Mouse (Mus musculus) heart, embryonic 10.5 days (tissue): Measurements from ENCODE around the gene Olfr666. TPM values are rescaled to one million over a fixed set of nuclear protein-coding genes. Genes with fewer than 3 reads are reported as not detected.
"Not testable (repeated sequence)": the region's sequence is repeated elsewhere in the genome, so short reads cannot be mapped to it uniquely, and the experiment has no call there.

Experiments
- DNase-seq: peaks from one replicate; pipeline ENCODE4 v3.0.0-alpha.2; 2017; ENCODE audit warnings: low spot score
- H3K27ac ChIP-seq: fragments of 300-500 bp; sonication (generic); 2 replicates; pipeline ENCODE4 v1.5.1; 2016; ENCODE audit warnings: mild to moderate bottlenecking
- H3K27me3 ChIP-seq: fragments of 300-500 bp; sonication (generic); 2 replicates; pipeline ENCODE4 v1.6.1; 2016; ENCODE audit warnings: mild to moderate bottlenecking; ENCODE audit not compliant: poor library complexity, insufficient read depth, severe bottlenecking
- H3K36me3 ChIP-seq: fragments of 300-500 bp; sonication (generic); 2 replicates; pipeline ENCODE4 v1.6.1; 2016; ENCODE audit warnings: mild to moderate bottlenecking, moderate library complexity
- H3K4me1 ChIP-seq: fragments of 300-500 bp; sonication (generic); 2 replicates; pipeline ENCODE4 v1.6.1; 2016; ENCODE audit warnings: mild to moderate bottlenecking
- H3K4me3 ChIP-seq: fragments of 300-500 bp; sonication (generic); 2 replicates; pipeline ENCODE4 v1.5.1; 2016; ENCODE audit warnings: mild to moderate bottlenecking, moderate library complexity
- H3K9me3 ChIP-seq: fragments of 300-500 bp; sonication (generic); 2 replicates; pipeline ENCODE4 v1.6.1; 2016; ENCODE audit warnings: mild to moderate bottlenecking, moderate library complexity
- WGBS: fragments of 180-500 bp; shearing (Covaris S2); methylation state at CpG from one replicate; pipeline ENCODE4 v1.1.7; 2016; 5-methylcytosine and 5-hydroxymethylcytosine counted together
- polyA plus RNA-seq: library from polyadenylated mRNA; unstranded; fragments of >200 nt; fragmentation: Nextera tagmentation; extraction: Ambion mirVana; gene quantifications from 2 replicates; pipeline ENCODE4 v1.2.1, GENCODE M21; 2016

Gene Olfr666
- not detected in 2 replicates for polyA plus RNA-seq

DNA sequence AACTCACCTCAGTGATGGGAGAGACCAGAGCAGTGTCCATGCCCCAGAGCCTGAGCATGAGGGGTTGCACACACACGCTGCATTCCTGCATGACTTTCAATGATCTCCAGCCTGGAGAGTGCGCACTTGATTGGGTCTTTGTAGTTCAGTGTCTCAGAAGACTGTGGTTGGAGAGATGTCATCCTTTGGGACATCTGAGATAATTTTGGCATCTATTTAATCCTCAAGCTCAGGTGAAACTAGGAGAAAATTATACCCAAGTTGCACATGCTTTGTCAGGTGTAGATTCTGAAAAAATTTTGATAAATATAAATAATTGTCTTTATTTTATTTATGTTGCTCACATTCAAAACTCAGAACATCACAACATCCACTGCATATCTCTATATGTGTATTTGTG lies at the start of gene Olfr666:
Gene Olfr666 (minus strand): TSS at position 101 of the 400 bp plus-strand sequence.
- Histone ChIP-seq H3K27me3 (no peaks in the 10 kb centered on the region), H3K9me3 (no peaks in the 10 kb centered on the region), H3K27ac (no peak within 1 kb of the TSS), H3K4me1 (no peaks in the 10 kb centered on the region), H3K4me3 (no peak within 1 kb of the TSS), H3K36me3 (no peaks in the 10 kb centered on the region)
- DNase-seq: no peak
- WGBS: 80% methylated on average over 2 of the region's 2 CpGs

DNA sequence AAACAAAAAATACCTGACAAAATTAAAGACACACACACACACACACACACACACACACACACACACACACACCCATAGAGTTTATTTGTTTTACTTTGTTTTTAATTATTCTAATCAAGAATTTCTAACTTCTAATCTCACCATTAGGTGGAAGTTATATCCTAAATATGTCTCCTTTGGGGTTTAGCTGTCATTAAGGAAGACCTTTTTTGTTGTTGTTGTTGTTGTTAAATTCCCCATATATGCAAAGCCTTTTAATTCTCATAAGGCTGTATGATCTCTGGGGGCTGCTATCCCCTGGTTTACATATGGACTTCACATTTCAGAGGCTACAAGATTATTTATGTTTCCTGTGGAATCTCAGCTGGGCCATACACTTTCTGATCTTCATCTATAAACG lies 38.2 kb upstream of the Olfr666 start, which contains the start of gene Olfr669:
Gene Olfr669 (plus strand): TSS at position 301 of the 400 bp plus-strand sequence.
- DNase-seq: no peak
- no peaks in the 10 kb centered on the region for H3K36me3 ChIP-seq
- no peaks in the 10 kb centered on the region for H3K9me3 ChIP-seq
- H3K27ac ChIP-seq: no peak within 1 kb of the TSS
- 88% methylated on average over 1 of the region's 1 CpGs for WGBS
- H3K27me3 ChIP-seq: no peaks in the 10 kb centered on the region
- H3K4me3 ChIP-seq: no peak within 1 kb of the TSS
- H3K4me1 ChIP-seq: no peaks in the 10 kb centered on the region

DNA sequence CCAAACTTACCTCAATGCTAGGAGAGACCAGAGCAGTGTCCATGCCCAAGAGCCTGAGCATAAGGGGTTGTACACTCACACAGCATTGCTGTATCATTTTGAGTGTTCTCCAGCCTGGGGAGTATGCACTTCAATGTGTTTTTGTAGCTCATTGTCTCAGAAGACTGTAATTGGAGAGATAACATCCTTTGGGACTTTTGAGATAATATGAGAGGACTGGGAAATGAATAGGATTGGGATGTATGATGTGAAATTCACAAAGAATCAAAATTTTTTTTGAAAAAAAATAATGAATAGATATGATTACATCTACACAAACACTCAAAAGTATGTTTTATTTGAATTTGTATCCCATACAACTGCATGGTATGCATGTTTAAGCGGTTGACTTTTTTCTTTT lies 32.2 kb upstream of the Olfr666 start, which contains the start of gene Olfr668:
Gene Olfr668 (minus strand): TSS at position 101 of the 400 bp plus-strand sequence.
- 60% methylated on average over 1 of the region's 1 CpGs for WGBS
- no peak within 1 kb of the TSS for H3K4me3 ChIP-seq
- H3K27me3 ChIP-seq: no peaks in the 10 kb centered on the region
- H3K9me3 ChIP-seq: no peaks in the 10 kb centered on the region
- H3K4me1 ChIP-seq: no peaks in the 10 kb centered on the region
- no peak within 1 kb of the TSS for H3K27ac ChIP-seq
- H3K36me3 ChIP-seq: no peaks in the 10 kb centered on the region
- no peak for DNase-seq

DNA sequence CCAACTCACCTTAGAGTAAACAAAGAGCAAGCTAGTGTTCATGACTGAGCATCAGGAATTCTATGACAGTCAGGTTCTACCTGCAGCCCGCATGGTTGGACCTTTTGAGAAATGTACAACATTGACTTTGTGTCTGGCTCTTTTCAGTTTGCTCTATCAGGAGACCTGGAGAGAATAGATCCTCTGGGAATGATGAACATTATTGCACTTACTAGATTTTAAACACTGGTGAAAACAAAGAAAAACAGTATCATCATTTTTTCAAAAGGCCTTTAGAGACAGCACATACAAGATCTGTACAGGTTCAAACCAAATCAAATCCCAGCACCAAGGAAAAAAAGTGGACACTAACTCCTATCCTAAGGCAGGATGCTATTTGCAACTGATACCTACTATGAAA lies 25.6 kb upstream of the Olfr666 start, which contains the start of gene Olfr667:
Gene Olfr667 (minus strand): TSS at position 101 of the 400 bp plus-strand sequence.
- H3K27ac ChIP-seq: no peak within 1 kb of the TSS
- H3K4me1 ChIP-seq: no peaks in the 10 kb centered on the region
- no peaks in the 10 kb centered on the region for H3K9me3 ChIP-seq
- H3K27me3 ChIP-seq: no peaks in the 10 kb centered on the region
- no peaks in the 10 kb centered on the region for H3K36me3 ChIP-seq
- no peak within 1 kb of the TSS for H3K4me3 ChIP-seq
- DNase-seq: no peak
- 66% methylated on average over 1 of the region's 1 CpGs for WGBS

DNA sequence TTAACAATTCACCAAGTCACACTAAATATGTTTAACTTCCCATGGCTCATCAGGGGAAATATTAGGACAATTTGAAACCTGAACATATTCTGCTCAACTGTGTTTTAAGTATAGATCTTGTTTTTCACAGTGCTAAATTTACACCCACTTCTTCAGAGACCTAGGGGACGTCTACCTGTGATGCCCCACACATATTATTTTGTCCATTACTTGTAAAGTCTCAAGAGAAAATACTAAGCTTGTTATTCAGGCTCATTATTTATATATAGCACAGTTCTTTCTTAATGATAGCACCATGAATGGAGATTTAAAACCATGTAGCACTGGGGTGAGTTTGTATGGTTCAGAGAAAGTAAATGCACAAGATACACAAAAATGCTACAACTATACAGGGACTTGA lies 18.0 kb downstream of the Olfr666 start, which contains the start of gene Olfr665:
Gene Olfr665 (plus strand): TSS at position 301 of the 400 bp plus-strand sequence.
- 35% methylated on average over 1 of the region's 1 CpGs for WGBS
- no peaks in the 10 kb centered on the region for H3K36me3 ChIP-seq

DNA sequence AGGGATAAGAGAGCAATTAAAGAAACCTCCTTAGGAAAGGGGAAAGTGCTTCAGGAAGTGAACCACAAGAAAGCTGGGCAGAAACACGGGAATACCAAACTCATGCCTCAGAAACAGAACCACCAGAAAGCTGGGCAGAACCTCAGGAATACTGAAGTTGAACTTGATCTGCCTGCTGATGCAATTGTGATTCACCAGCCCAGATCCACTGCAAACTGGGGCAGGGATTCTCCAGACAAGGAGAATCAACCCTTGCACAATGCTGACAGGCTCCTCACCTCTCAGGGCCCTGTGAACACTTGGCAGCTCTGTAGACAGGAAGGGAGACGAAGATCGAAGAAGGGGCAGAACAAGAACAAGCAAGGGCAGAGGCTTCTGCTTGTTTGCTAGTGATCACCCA lies 34.4 kb downstream of the Olfr666 start:
- WGBS: 73% methylated on average over 3 of the region's 3 CpGs
- H3K36me3 ChIP-seq: no peaks in the 10 kb centered on the region
- H3K4me1 ChIP-seq: no peaks in the 10 kb centered on the region
- no peaks in the 10 kb centered on the region for H3K9me3 ChIP-seq
- no peak overlapping the region for H3K4me3 ChIP-seq
- no peaks in the 10 kb centered on the region for H3K27me3 ChIP-seq
- DNase-seq: no peak
- H3K27ac ChIP-seq: no peak overlapping the region

More for the DNA sequence above, 18.0 kb downstream of the Olfr666 start, which contains the start of gene Olfr665:
- H3K9me3 ChIP-seq: no peaks in the 10 kb centered on the region
- DNase-seq: no peak
- H3K27me3 ChIP-seq: no peaks in the 10 kb centered on the region
- H3K4me1 ChIP-seq: no peaks in the 10 kb centered on the region
- H3K27ac ChIP-seq: no peak within 1 kb of the TSS
- no peak within 1 kb of the TSS for H3K4me3 ChIP-seq

DNA sequence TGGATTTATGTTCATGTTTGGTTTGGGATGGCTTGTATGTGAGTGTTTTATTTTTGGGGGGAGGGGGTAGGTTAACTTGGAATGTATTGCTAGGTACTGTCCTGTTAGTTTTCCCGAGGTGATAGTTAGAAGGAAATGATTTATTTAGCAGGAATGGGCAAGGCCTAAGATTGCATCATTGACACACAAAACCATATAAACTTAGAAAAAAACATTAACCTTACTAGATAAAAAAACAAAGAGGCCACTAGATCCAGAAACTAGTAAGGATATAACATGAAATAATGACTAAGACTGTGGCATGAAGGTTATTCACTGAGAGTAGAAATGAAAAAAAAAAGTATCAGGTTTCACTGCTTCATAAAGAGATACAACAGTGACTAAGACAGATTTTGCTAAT lies 38.1 kb downstream of the Olfr666 start:
- DNase-seq: no peak
- 59% methylated on average over 1 of the region's 1 CpGs for WGBS
- H3K27ac ChIP-seq: no peak overlapping the region

DNA sequence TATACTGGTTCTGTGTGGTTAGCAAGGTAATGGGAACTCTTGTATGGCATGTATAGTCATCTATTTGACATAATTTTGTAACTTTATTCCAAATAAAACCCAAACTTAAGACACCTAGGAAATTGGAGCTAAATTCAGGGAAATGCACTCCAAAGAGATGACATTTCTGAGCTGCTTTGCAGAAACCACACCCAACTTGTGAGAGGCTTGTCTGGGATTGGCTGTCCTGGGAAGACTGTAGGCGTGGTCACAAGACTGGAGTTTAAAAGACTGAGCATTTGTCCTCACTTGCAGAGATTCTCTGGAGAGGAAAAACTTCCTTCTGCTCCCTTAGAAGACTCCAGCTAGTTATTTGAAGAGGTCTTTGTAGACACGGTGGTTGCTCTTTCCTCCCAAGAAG lies 39.0 kb downstream of the Olfr666 start, which contains the start of gene Usp17la:
Gene Usp17la (plus strand): TSS at position 301 of the 400 bp plus-strand sequence.
- H3K36me3 ChIP-seq, H3K27ac ChIP-seq, H3K9me3 ChIP-seq, H3K4me1 ChIP-seq, H3K27me3 ChIP-seq, DNase-seq, H3K4me3 ChIP-seq: not testable (repeated sequence)
- WGBS: 78% methylated on average over 2 of the region's 2 CpGs

More for the DNA sequence above, 38.1 kb downstream of the Olfr666 start:
- Histone ChIP-seq H3K9me3 (no peaks in the 10 kb centered on the region), H3K4me3 (no peak overlapping the region), H3K4me1 (no peaks in the 10 kb centered on the region), H3K27me3 (no peaks in the 10 kb centered on the region), H3K36me3 (no peaks in the 10 kb centered on the region)

DNA sequence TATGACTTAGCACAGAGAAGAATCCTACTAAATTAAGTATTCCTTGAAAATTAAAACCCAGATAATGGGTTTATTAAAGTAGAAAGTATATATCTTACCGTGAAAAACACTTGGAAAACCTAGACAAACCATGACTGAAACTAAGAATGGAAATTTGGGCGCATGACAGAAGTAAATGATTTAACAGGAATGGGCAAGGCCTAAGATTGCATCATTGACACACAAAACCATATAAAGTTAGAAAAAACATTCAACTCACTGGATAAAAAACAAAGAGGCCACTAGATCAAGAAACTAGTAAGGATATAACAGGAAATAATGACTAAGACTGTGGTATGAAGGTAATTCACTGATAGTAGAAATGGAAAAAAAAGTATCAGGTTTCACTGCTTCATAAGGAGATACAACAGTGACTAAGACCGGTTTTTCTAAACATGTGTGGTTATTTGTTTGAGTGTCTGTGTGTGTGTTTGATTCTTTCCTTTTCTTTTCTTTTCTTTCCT lies 40.5 kb downstream of the Olfr666 start:
- no peaks in the 10 kb centered on the region for H3K9me3 ChIP-seq
- H3K4me1 ChIP-seq: no peaks in the 10 kb centered on the region
- no peak overlapping the region for H3K4me3 ChIP-seq
- no peaks in the 10 kb centered on the region for H3K27me3 ChIP-seq
- no peak overlapping the region for H3K27ac ChIP-seq
- WGBS: 73% methylated on average over 3 of the region's 3 CpGs
- no peak for DNase-seq
- H3K36me3 ChIP-seq: no peaks in the 10 kb centered on the region

DNA sequence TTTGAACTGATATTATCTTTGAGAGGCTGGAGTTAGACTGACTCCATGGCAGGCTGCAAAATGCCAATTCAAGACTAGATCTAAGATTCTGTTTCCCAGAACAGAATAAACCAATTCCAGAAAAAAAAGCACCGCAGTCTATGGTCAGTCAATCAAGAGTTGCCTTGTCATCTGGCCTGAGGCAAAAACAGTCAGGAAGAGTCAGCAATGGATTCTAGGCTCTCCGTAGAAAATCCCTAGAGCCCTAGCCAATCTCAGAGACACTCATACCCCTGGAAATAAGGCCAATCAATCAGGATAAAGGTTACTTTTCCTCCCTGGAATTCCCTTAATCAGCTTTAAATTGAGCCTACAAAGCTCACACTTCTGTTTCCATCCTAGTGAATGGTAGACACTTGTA lies 44.2 kb downstream of the Olfr666 start:
- not testable (repeated sequence) for H3K4me1 ChIP-seq, H3K27ac ChIP-seq, DNase-seq, H3K4me3 ChIP-seq, H3K9me3 ChIP-seq, H3K36me3 ChIP-seq, H3K27me3 ChIP-seq
- 76% methylated on average over 2 of the region's 2 CpGs for WGBS

DNA sequence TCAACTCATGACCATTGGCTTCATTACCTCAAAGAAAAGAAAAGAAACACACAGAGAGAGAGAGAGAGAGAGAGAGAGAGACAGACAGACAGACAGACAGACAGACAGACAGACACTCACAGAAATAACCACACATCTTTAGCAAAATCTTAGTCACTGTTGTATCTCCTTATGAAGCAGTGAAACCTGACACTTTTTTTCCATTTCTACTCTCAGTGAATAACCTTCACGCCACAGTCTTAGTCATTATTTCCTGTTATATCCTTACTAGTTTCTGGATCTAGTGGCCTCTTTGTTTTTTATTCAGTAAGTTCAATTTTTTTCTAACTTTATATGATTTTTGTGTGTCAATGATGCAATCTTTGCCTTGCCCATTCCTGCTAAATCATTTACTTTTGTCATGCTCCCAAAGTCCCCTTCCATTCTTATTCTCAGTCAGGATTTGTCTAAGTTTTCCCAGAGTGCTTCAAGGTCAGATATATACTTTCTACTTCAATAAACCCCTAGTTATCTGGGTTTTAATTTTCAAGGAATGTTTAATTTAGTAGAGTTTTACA lies 51.9 kb downstream of the Olfr666 start:
- no peak overlapping the region for H3K4me3 ChIP-seq
- no peaks in the 10 kb centered on the region for H3K27me3 ChIP-seq
- no peaks in the 10 kb centered on the region for H3K36me3 ChIP-seq
- no peak for DNase-seq
- no peaks in the 10 kb centered on the region for H3K4me1 ChIP-seq
- H3K27ac ChIP-seq: no peak overlapping the region
- 78% methylated on average over 1 of the region's 1 CpGs for WGBS
- no peaks in the 10 kb centered on the region for H3K9me3 ChIP-seq

DNA sequence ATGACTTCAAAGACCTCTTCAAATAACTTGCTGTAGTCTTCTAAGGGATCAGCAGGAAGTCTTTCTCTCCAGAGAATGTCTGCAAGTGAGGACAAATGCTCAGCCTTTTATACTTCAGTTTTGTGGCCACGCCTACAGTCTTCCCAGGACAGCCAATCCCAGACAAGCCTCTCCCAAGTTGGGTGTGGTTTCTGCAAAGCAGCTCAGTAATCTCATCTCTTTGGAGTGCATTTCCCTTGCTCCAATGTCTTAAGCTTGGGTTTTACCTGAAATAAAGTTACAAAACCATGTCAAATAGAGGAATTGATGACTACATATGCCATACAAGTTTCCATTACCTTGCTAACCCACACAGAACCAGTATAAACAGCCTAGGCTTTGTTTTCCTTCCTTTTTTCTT lies 53.2 kb downstream of the Olfr666 start, which contains the start of gene Usp17lb:
Gene Usp17lb (minus strand): TSS at position 101 of the 400 bp plus-strand sequence.
- Histone ChIP-seq H3K4me3 (no peak within 1 kb of the TSS), H3K36me3 (no peaks in the 10 kb centered on the region), H3K27ac (no peak within 1 kb of the TSS), H3K9me3 (no peaks in the 10 kb centered on the region), H3K4me1 (no peaks in the 10 kb centered on the region), H3K27me3 (no peaks in the 10 kb centered on the region)
- 66% methylated on average over 1 of the region's 1 CpGs for WGBS
- DNase-seq: no peak
